Mouse (Mus musculus) right cerebral cortex, postnatal 14 days (tissue): ENCODE measurements at regions not wholly inside any gene's neighbourhood (a gene's known extent, or its start where the extent isn't known, plus 50 kb on each side); places are given as distances from the start of the nearest gene placed in this dataset.

Source experiments
- DNase-seq: peaks from one replicate; pipeline ENCODE4 v3.0.0; 2022

DNA sequence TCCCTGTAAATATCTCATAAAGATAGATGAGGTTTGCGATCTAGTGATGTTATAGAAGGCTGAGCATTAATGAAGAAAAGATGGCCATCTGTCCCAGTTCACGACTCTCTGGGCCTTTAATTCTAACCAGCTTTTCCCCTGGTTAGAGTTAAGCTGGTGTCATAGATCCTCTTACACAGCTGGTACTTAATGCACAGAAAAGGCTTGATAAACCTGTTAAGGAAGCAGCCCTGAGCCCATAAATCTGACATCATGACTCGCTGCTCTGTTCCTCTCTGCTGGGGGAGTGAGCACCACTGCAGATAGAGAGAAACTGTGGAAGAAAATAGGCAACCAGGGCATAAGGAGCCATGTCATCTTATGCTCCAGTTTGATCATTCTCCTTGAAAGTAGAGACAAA is 316.5 kb downstream of the Etaa1 start:
- DNase-seq, result no peak

DNA sequence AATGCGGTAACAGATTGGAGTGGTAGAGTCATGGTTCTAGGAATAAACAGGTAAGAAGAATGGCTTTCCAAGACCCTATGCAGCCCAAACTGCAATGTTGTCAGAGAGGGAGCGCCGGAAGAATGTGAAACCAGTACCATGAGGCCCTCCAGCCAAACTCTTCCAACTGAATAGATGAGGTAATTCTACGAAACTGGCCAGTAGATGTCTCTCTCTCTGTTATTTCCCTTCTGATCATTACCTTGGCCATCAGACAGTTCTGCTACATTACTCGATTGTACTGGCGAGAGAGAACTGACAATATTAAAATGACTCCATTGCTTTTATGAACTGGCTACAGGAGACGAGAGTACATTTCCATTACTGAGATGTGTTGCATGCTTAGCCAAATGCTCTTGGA is 313.8 kb downstream of the Etaa1 start:
- no peak for DNase-seq

DNA sequence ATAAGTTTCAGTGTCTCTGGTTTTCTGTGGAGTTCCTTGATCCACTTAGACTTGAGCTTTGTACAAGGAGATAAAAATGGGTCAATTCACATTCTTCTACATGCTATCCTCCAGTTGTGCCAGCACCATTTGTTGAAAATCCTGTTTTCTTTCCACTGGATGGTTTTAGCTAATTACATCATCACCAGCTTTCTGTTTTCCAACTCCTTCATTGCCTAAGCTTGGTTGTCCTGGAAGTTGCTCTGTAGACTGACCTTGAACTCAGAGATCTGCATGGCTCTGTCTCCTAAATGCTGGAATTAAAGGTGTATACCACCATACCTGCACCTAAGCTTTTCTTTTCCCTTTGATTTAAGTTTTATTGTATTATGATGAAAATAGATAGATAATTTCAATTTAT is 306.2 kb downstream of the Etaa1 start:
- DNase-seq, result no peak

DNA sequence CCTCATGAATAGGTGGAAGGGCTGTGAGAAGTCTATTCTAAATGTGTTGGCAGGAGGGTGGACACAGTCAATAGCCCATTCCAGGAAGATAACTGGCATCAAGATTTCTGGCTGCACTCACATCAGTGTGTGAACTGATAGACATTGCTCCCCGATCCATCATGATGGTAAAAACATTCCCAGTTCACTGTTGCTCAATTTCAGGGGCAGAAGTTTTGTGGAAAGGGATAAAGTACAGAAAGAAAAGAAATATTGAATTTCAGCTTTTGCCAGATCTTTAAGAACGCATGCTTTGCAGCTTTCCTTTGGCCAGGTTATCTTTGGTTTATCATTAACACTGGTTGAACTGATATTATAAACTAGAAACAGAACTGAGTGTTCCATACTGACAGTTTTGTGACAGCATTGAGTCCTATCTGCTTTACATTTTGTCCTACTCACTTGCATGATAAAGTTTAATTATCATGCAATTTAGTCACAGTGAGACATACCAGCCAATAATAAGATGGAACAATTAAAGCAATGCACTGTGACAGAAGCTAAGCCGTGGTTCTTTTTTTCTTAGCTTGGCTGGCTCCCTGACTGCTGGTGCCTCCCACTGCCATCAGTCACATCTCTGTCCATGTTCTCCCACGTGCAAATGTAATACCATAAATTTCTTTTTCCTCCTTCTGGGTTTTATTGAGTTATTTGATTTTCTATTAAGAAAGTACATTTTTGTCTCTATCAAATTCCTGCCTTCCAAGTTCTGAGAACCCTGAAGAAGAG is 302.1 kb downstream of the Etaa1 start:
- no peak for DNase-seq

DNA sequence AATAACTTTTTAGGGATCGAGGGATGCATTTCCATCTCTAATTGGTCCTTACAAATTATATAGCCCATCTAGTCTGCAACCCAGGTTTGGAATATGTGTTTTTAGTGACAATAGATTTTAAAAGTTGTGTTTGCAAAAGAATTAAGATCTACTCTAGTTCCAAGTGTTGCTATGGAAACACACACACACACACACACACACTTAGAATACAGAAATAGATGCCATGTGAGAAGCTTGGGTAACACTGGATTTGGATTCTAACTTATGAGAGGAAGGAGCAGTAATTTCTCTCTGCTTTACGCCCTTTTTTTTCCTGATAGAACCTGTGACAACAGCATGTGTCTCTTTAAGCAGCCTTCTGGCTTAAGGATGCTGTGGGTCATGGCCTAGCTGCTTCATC is 297.8 kb downstream of the Etaa1 start:
- DNase-seq, result peak; percentile 15

DNA sequence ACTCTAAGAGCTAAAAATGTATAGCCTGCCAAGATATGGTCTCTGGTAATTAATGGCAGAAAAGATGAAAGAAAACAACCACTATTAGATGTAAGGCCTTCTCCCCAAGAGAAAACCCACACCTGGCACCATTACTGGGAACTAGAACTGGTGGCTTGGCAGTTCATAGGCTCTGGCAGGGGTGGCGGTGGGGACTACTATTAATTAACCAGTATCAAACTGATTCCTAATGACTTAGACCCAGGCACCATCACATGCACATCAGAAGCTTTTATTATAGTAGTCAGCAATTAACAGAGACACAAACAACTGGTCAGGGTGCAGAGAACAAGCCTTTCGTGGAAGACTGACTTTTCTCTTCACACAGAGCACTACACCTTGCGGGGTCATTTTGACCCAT is 296.0 kb downstream of the Etaa1 start:
- DNase-seq, result no peak

DNA sequence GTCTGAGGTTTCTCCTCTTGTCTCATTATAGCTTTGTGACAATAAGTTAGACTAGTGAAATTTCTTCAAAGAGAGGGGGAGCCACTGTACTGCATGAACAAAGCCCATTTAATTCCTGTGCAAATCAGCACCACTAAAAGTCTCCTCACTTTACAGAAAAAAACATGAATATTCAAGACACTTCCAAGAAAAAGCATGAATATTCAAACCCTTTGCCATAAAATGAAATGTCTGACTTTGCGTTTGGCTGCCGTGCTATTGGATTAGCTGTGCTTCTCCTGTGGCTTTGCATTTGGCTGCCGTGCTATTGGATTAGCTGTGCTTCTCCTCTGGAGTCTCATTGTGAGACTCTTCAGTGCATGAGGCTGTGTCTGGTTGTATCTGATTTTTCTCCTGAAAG is 295.4 kb downstream of the Etaa1 start:
- peak; percentile 8 for DNase-seq

DNA sequence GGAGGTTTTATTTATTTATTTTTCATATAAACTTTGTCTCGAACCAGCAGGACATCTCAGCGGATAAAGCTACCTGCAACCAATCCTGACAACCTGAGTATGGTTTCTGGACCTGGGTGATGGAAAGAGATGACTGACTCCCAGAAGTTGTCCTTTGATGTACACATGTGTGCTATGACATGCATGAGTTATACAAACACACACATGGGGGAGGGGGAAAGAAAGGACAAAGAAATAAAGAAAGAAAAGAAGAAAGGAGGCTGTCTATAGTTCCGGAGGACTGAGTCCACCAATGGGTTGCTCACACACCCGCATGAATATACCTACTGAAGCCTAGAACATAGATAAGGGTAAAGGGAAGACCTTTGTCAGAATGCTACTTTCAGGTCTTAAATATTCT is 295.0 kb downstream of the Etaa1 start:
- no peak for DNase-seq

DNA sequence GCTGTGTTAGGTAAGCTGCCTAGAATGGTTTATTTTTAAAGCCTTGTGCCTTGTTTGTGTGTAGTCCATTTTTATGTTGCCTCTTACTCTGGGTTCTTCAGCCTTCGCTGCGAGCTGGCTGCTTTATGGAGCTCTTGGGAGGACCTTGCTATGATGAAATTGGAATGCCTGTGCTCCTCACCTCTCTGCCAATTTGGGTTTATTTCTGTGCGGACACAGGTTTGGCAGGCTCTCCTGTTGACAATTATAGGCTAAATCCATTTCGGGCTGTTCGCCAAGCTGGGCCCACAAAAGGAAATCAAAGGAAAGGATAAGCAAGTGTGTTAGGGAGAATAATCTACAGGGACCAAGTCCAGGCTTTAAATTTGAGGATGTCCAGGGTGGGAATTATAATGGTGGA is 289.8 kb downstream of the Etaa1 start:
- no peak for DNase-seq

DNA sequence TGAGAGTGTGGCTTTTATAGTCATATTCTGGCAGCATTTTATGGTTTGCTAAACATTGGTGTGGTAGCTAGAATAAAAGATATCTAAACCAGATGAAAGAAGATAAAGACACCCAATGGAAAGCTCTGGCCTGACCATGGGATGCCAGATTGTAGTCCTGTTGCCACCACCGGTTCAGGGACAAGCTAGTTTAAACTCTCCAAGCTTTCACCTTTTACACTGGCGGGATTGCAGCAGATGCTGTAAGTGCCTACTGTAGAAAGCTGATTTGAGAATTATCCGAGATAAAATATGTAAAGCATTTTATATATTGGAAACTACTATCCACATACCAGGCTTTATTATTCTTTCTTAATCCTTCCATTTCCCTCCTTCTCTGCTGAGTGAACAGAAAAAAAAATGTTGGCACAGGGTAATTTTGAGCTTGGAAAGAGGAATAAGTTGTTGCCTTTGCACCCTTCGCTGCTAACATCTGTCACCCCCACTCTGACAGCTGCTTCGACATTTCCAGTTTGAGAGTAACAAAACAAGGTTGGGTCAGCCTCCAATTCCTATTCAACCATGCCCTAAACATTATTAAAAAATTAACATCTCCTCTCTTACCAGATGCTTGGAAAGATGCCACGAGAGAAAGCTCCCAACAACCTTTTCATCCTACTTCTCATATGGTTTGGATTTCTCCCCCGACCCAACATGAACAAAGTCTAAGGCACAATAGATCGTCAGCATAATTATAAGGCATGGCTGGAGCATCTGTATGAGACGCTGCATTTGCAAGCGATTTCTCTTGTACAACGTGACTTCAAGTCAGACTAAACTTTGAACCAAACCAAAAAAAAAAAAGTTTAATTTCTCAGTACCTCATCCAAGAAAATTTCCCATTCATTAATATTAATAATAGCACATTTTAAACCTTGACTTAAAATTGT is 287.8 kb downstream of the Etaa1 start:
- DNase-seq, result no peak

DNA sequence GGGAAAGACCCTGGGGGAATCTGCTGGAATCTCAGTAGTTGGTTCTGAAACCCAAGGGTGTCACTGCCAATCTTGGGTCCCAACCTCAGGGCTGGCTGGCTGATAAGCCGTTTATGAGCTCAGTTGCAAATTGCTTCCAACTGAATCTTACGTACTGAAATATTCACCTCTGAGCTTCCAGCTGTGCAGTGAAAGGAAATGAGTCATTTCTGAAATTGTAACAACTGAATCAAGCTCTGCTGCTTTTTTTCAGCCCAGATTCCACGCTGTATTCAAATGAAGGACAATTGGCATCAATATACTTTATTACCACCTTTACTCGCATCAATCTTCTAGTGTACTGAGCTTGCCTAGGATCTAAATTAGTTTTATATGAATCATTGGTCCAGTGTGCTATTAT is 272.7 kb downstream of the Etaa1 start:
- no peak for DNase-seq

DNA sequence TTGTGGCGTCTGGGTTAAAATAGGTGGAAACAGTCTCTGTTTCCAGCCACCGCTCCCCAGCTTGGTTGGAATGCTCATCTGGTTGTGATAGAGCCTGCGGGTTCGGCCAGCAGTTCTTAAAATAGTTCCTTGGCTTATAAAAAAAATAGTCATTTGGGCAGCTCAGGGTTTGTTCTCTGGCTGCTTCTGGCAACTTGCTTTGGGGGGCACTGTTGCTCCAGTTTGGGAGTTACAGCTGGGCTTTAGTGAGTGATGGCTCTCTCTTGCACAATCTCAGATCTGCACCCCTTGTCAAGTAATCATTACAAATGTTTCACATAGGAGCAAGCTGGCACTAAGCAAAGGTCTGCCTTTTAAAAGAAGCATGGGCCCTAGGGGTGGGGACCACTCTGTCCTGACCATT is 268.0 kb downstream of the Etaa1 start:
- peak; percentile 22 for DNase-seq

DNA sequence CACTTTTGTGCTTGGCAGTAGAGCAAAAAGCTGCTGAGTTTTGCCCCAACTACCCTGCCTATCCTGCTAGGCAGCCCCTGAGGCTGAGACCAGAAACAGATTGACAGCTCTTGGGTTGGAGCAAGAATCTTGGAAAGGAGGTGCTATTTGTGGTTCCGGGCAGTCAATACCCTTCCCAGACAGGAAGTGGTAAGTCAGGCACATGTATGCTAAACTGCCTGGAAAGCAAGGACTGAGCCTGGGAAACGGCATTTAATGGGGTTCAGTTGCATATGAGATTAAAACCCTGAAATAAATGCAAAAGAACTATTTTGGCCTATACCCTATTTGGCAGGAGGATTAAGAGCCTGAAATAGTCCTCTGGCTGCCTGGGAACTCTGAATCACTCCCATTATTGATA is 266.9 kb downstream of the Etaa1 start:
- no peak for DNase-seq

DNA sequence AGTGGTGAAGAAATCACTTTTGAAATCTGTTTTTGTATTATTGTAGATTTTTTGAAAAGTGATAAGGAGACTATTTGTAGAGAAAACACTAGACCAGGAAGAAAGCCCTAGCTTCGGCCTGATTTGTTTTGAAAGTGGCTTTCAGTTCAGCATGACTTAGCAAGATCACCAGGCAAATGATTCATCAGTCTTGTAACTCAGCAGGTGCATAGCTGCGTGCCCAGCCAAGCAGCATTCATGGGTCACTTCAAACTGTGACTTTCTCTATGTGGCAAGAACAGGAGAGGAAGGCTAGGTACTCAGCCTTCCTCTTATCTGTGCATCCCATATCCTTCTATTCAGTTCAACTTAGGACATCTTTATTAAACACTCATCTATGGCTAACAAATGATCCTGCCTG is 259.5 kb downstream of the Etaa1 start:
- DNase-seq, result no peak

DNA sequence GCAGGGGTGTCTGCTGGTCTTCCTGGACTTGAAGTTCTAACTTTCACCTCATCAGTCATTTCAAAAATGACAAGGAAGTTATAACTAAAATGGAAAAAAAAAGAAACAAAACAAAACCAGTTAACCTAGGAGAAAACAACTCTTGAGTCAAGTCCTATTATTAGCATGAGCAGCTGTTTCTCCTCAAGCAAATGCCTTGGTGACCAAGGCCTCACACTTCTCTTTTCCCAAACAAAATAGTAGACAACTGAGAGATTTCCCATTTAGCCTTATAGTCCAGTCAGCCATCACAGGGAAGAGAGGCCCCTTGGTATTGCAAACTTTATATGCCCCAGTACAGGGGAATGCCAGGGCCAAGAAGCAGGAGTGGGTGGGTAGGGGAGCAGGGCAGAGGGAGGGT is 244.9 kb downstream of the Etaa1 start:
- no peak for DNase-seq

DNA sequence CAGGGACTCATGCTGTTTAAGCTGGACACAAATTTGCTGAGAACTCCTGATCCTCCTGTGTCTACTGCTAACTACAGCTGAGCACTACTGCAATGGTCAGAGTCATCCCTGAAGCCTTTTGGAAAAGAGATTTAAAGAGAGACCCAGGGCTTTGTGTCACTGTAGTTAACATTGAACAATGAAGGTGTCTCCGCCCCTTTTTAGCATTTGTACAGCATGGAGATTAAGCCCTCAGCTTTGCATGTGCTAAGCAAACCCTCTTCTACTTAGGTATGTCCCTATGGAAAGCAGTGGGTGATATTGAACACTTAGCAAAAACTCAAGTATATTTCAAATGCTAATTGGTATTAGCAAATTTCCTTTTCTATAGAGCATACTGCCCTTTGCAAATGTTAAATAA is 231.6 kb downstream of the Etaa1 start:
- no peak for DNase-seq

DNA sequence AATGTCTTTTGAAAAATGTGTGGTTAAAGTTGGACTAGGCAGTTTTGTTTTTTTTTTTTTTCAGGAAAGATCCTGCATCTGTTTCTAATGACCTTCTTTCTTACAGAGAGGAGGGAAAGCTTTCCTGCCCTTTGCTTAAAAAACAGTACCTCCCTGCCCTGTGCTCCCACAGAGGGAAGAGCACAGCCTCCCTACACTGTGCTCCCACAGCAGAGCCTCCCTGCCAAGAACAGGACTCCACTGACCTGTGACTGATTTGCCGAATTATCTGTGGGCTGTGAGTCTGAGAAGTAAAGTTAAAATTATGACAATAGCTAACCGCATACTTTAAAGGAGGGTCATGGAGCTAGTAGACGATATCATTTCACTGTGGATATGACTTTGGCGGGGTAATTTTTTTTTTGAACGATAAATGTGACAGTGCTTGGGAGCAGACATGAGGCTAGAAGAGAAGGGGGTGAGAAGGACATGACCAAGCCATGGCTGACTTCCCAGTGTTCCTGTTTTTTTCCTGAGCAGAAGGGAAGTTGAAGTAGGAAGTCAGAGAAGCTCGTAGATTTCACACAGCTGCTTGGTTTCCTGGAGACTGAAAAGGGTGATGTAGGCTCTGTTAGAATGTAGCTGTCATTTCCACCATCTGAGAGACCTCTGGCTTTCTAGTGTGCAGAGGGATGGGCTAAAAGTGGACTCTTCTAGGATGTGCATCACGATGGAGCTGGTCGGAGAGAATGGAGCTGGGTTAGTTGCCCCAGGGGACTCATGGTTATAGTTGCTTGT is 226.2 kb downstream of the Etaa1 start:
- DNase-seq, result no peak

DNA sequence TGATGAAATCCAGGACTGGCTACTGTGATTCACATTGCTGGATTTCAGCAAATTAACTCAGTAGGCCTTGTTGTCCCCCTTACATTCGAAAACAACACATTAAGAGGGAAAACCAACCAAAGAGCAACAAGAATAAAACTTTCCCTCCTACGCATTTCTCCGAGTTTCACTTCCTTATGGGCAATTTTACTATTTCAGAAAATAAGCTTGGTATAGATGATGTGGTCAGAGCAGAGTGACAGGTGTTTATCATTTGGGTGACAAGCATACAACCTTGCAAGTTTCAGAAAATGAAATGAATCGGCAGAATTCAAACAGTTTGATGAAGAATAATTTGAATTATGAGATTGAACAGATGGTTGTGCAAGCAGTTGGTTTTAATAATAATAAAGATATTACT is 220.6 kb downstream of the Etaa1 start:
- no peak for DNase-seq

DNA sequence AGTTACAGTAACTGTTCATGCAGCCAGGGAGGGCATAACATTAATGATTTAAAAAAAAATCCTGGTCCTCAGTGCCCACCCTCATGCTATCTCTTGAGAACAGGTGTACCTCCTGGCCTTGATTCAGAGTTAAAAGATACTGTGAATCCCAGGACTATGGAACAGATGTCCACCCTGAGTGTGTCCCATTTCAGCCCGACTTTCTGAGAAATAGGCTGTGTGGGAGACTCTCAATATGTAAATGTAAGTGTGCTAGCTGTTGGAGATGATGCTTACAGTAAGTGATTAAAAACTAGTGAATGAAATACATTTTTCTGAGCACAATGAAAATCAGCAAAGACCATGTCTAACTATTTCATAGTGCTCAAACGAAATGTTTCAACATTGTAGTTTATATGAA is 219.2 kb downstream of the Etaa1 start:
- DNase-seq, result no peak

DNA sequence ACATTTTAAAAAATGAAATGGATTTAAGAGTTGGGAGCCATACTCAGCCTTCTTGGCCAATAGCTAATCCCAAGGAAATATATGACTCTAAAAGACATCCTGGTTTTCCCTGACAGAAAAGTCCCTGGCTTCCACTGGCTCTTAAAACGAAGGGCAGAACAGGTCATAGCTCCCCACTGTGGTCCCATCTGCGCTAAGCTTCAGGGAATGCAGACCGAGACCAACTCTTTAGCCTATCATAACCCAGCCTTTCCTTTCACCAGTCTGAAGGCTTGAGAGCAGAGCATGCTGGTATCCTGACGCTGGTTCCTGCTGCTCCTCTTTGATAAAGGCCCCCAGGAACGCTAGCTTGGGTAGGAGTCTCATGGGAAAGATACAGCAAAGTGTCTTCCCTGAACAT is 214.8 kb downstream of the Etaa1 start:
- DNase-seq, result no peak

DNA sequence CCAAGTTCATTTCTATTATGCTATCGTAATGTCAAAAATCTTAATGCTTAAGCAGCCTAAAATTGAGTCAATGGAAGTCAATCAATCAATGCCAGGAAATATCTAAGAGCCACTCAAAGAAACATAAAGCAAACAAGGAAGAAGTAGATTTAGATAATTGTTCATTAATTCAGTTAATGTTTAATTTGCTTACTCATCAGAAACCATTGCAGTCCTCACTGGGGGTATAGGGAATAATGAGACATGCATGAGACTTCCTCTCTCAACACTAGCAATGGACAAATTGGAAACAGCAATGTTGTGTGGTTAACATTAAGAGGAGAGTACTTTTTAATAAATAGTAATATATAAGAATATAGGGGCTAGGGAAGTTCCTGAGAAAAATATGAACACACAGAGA is 209.9 kb downstream of the Etaa1 start:
- no peak for DNase-seq

DNA sequence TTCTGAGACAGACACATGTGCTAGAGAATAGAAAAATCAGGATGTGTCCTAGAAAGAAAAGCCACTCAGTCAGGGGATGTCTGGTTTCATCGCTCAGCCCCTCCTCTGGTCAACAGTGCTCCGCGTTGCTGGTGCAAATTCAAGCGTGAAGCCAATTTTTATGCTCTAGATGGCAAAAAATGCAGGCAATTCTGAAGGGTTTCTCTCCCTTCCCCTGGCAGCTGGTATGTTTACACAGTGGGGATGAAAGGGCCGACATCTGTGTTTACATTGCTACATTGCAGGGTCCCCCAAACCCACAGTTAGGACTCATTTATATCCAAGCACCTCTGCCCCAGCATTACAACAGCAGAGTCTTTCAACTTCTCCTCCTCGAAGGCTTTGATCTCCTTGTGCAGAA is 203.3 kb downstream of the Etaa1 start:
- DNase-seq, result no peak

DNA sequence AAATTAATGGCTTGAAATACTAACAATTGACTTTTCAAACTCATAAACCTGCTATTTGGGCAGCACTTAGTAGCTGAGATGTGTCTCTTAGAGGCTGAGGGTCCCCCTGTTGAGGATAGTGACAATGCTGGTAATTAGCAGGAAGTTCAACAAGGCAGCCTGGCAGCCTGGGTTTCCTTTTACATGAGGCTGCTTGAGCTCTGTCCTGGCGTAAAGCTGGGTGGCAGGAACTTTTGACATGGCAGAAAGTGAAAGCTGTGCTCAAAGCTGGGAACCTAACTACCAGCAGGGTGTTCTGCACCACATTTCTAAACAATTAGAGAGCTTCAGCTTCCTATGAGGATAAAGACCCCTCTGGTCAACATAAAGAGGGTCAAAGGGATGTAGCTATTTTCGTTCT is 194.5 kb downstream of the Etaa1 start:
- DNase-seq, result no peak

DNA sequence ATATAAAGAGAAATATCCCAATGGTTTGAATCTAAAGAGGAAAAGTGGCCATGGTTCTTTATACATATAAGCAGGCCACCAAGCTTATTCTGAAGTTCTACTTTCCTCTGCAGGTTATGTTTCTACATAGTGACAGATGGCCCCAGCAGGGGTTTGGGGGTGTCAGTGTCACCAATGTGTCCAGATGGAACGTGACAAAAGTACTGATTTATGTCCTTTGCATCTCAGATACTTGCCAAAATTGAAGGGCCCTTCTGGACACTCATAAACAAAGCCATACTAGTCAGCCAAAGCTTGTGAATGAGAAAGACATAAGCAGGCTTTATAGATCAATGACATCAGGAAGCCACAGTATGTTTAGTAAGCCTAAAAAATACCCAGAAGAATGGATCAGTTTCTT is 190.3 kb downstream of the Etaa1 start:
- no peak for DNase-seq
